Mouse (Mus musculus) cerebellum, postnatal 36 days (tissue): ENCODE results near the gene Stambp.

Experiments used
- DNase-seq, 2 experiments: peaks; one replicate each; pipeline ENCODE4 v3.0.0; 2021 to 2022; ENCODE audit warnings: mixed read lengths in 2 of 2

The Stambp gene

DNA sequence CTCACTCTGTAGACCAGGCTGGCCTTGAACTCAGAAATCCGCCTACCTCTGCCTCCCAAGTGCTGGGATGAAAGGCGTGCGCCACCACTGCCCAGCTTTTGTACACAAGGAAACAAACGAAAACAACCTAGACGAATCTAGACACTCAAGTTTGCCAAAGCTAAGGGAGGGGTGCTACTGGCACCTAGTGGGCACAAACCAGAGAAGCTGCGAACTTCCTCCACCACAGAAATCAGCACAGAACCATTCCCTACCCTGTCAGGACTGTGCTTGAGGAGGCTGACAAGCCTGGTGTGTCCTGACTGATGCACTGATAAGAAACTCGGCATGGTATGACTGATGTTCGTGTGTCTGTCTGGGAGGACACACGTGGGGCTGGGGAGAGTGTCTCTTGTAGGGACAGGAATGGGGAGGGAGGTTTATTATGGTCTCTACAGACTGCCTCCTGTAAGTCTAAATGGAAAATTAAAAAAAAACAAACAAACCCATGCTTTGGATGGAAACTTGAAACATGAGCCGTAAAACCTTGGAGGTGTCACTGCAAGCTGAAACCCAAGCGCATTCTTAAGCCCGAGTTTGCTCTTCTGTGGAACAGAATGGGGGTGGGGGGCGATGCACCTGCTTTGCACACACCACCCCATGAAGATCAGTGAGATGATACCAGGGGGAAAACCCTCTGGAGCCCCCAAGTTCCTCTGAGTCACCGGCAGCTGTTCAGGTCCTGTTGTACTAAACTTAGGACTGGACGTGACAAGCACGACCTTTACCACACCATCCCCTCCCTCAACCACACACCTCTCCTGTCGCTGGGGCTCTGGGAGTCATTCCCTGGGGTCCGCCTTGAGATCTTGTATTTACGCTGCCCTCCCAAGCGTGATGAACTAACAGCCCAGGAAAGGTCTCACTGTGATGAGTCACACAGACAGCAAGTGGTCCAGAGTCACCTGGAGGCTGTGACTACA is 3.3 kb downstream of the Stambp start:
- peak; percentile 23 to 25 for DNase-seq

DNA sequence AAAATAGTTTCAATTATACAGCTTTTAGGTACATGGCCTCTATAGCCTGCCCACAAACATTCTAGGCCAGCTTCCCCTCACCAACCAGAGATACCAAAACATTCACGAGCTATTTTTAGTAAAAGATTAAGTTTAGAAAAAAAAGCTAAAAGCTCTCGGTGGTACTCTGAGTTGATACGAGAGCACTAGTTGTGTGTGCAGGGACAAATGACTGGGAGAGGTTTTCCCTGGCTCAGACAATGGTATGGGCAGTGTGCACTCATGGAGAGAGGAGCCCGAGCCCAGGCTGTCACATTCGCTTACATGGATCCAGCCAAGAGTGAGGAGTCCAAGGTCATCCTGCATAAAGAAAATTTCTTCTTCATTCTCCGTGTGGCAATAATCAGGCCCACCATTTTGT is 16.6 kb downstream of the Stambp start:
- DNase-seq: no peak

DNA sequence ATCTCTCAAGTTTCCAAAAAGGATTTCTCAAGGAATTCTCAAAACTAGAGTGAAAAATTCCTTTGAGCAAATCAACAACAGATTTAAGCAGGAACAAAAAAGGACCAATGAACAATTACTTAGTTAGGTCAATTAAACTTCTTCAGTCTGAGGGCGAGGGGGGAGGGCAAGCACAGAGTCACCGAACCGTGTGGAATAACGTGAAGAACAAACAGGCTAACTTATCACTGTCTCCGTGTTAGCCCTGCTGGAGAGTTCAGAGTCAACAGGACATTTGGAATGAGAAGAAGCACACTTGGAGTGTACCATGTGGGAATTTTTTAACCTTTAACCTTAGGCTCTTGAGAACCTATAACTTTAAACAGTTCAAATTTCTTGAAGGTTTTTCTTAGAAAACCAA is 24.2 kb downstream of the Stambp start:
- DNase-seq: no peak

DNA sequence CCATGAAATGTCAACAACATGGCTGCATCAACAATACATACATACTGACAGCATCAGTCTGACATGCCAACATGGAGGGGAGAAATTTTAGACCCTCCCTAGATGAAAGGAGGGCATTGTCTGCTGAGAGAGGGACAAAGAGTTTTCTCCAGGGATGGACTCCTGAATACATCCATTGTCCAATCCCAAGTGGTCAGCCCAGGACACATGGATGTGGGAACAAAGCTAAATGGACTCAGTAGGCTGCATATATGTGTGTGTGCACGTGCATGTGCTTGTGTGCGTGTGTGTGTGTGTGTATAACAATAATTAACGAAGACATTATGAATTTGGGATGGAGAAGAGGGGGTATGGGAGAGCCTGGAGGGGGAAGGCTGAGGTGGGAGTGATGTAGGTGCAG is 26.8 kb downstream of the Stambp start:
- DNase-seq: no peak

DNA sequence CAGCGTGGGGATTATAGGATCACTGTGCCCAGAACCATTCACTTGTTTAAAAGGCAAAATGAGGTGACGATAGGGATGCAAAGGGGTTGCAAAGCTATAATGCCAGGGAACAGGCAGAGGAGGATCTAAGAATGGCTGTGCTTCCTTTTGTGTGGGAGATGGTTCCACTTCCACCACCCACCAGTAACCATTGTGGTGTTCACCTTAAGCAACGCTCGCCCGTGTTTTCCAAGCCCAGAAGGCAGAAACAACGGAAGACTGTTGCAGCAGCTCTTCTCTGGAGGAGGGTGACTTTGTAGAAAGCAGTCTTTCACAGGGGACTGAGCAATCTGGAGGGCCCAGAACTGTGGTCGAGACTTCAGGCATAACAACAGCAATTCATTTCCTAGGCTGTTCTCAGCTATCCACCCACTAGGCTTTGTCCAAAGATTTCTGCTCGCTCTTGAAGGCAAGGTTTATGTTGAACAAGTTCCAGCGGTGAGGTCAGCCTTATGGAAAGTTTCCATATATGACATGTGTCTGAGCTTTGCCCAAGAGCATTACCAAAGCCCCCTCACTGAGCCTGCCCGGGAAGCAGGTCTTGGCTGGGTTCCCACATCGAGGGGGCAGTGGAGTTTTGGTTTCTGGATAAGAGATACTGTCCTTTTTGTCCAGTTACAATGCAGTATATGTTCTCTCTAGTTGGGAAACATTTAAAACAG is 30.6 kb downstream of the Stambp start:
- DNase-seq: peak; percentile 59 to 60

DNA sequence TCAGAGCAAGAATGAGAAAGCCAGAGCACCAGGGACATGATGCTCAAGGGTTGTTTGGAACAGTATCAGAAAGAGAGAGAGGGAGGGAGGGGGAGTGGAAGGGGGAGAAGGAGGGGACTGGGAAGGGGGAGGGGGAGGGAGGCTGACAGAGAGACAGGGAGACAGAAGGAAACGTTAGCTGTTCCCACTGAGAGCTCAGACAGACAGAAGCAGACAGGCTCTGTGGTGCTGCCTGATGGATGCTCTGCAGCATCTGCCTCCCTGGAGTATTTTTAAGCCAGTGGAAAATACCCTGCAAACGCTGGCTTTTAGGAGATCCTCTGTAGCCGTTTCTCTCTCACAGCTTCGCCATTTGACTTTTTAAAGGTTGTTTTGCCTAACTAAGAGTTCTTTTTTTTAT is 32.5 kb downstream of the Stambp start:
- DNase-seq: no peak

DNA sequence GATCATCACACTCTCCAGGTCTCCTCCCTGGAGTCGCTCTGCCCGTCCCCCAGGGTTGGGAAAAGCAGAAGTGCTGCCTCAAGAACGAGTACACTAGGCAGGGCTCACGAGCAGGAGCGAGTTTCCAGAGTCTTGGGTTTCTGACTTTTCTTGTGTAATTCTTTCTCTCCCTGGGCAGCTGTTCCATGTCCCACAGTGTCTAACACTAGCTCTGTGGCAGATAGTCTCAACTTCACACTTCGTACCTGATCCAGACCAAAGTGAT is 35.8 kb downstream of the Stambp start:
- DNase-seq: no peak

DNA sequence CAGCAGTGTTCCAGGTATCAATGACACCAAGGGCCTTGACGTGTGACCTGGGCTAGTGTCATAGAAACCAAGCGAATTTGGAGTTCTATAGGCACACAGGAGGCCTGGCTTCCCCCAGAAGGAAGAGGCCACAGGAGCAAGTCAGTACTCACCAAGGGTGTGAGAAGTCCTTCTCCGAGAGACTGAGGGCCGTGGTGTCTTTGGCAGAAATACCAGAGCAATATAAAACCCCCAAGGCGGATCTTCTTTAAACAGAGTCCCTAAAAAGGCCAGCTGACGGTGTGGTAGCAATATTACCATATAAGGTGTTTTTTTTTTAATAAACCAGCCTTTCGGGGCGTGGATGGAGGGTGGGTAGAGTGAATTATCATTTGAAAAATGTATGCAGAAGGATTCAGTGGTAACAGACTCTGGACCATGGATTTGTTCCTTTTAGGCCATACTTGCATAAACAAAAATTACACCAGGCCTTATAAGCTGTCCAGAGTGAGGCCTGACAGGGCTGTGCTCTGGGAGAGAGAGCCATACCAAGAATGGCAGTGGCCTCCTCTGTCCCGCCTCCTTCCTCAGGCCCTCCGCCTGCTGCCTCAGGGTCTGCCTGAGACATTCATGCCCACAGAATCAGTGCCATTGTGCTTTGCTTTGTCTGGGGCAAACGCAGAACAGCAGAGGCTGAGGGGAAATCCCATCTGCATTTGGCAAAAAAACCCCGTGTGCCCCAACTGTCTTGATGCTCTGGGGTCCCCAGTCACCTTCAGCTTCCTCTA is 36.3 kb downstream of the Stambp start, which contains the start of gene Actg2:
Gene Actg2 (minus strand): TSS at position 238 of the 767 bp plus-strand sequence.
- DNase-seq: no peak

DNA sequence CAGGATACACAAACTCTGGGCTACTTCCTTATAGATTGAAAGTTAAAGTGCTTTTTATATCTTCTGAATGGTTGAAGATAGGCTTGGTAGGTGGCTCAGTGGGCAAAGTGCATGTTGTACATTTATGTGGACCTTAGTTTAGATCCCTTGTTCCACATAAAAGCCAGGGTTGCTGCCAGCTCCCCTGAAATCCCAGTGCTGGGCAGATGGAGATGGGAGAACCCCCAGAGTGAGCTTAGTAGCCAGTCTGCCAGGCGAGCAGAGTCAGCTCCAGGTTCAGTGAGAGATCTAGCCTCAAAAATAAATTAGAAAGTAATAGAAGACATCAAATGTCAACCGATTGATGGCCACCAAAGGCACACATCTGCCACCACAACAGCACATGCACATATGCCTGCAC is 39.9 kb downstream of the Stambp start:
- DNase-seq: peak; percentile 70 to 73

DNA sequence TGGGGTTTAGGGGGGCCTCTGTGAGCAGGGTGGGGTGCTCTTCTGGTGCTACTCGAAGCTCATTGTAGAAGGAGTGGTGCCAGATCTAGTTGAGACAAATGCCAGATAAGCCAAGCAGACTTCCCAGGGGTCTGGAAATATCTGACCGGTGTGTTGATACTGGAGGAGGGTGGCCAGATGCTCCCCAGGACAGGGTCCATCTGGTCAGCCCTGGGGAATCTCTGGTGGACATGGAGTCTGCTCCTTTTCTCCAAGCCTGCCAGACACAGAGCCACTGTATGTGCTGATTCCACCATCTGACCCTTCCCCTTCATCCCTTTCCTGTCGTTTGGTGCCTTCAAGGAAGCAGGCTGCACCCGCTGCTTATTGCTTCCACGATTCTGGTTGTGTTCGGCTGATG is 49.3 kb downstream of the Stambp start:
- DNase-seq: peak; percentile 34 to 38

DNA sequence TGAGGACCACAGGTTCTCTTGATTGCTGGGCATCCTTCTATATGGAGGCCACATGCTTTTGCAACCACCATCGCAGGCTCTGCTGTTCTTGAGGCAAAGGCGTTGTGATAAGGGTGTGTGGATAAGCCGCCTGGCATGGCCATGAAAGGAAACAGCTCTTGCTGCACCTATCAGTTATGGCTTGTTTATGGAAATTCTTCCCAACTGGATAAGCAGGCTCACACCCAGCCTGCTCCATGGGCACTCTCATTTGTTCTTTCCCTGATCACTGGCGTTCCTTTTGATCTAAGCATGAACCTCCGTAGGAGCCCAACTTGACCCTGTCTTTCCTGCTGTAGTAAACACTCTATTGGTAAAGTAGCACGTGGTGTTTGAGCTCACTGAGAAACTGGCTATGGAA is 50.7 kb downstream of the Stambp start:
- no peak for DNase-seq

DNA sequence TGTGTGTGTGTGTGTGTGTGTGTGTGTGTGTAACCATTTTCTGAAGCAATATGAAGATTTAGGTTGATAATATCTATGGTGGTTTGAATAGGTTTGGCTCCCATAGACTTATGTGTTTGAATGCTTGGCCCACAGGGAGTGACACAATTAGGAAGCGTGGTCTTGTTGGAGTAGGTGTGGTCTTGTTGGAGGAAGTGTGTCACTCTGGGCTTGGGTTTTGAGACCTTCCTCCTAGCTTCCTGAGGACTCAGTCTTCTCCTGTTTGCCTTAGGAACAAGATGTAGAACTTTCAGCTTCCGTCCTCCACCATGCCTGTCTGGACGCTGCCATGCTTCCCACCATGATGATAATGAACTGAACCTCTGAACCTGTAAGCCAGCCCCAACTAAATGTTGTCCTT is 53.9 kb downstream of the Stambp start:
- DNase-seq: no peak

DNA sequence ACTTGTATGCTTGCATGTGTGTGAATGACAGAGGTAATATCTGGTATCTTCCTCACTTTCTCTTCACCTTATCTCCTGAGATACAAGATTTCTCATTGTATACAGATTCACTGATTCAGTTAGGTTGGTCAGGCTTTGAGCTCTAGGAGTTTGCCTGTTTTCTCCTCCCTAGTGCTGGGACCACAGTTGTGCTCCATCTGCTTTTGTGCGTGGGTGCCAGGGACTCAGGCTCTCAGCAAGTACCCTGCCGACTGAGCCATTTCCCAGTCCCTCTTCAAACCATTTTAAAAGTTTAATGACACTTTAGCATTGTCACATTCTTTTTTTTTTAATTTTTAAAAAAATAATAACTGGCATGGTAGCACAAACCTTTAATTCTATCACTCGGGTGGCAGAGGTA is 57.4 kb downstream of the Stambp start:
- DNase-seq: peak in 1 of 2 experiments; percentile 20

DNA sequence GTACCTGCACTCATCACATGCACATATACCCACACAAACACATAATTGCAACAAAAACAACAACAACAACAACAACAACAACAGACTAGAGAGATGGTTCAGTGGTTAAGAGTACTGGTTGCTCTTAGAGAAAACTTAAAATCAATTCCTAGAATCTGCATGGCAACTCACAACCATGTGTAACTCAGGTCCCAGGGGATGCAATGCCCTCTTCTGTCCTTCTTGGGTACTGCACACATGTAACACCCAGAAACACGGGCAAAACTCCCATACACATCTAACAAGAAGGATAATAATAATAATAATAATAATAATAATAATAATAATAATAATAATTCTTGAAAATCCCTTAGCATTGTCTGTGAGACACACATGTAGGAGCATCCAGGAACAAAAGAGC is 60.0 kb downstream of the Stambp start:
- peak; percentile 60 to 77 for DNase-seq

DNA sequence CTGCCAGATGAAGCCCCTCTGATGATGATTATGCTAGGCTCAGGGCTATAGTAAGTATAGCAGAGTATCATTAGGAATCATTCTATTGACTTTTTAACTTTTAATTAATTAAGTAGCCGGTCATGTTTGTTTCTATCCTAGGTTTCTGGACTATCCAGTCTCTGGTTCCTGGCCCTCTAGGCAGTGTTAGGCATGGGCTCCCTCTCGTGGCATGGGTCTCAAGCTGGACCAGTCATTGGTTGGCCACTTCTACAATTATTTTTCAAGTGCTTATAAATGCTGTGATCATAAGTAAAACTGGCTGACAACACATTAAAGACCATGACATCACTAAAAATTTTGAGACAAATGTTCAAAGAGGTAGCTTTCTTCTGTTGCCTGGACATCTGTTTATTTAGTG is 62.3 kb downstream of the Stambp start:
- peak; percentile 46 for DNase-seq

DNA sequence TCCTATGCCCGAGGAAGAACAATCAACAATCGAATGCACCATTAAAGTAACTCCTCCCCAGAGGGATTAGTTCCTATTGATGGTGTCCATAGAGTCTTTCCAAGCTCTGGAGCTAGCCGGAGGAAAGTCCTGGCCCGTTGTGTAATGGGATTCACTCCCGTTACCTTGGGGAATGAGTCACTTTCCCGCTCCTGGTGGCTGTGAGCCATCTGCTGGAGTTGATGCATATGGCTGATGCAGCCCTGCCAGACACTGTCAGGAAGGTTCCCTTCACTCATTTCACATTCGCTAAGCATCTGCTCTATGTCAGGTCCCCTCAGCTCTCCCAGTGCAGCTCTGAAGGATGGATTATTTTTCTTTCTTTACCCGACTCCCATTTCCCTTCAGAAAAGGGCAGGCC is 63.1 kb downstream of the Stambp start:
- DNase-seq: peak; percentile 83 to 86

DNA sequence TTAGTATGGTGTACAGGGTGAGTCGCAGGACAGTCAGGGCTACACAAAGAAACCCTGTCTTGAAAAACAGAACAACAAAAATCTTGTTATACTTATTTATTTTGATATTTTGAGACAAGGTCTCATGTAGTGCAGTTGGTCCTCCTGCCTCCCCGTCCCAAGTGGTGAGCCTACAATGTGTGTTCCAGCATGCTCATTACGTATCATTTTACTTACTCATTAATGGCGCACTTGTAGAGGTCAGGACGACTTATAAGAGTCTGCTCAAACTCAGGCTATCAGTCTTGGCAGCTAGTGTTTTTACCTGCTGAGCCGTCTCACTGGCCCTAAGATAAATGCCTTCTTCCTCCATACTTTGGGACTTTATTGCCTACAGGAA is 65.4 kb downstream of the Stambp start:
- DNase-seq: no peak

DNA sequence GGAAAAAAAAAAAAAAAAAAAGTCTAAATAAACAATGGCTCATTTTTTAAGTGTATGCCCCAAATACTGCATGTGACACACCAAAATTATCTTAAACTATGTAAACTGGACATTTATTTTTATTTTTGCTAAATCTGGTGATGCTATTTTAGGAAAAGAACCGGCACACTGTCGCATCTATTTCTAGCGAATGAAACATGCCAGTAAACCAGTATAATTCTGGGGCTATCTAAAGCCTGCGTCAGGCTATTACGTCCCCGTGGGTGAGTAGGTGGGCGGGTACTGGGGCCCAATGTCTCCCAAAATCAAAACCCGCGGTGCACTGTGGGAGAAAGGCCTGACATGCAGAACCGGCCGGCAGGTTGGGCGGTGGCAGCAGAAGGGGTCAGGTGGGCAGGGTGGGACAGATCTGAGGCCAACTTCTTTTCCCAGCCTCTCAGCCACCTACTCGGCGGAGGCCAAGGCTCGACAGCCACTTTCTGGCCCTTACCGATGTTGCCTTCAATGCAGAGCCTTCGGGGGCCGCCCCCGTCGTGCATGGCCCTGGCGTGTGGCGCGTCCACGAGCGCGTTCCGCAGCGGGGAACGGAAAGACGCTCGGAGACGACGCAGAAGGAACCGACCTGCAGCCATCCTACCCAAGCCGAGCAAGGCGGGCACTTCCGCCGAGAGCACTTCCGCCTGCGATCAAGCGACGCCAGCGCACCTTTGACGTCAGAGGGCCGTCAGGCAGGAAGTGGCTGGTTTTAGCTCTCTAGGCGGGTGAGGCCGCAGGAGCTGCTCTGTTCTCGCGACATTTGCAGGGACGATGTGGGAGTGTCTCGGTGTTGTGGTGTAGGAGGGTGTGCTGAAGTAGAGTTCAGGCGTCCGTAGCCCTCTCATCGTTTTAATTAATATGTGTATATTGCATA is 66.0 kb downstream of the Stambp start, which contains the start of gene Dguok:
Gene Dguok (minus strand): TSS at position 712 of the 910 bp plus-strand sequence.
- DNase-seq: peak; percentile 96 to 97

DNA sequence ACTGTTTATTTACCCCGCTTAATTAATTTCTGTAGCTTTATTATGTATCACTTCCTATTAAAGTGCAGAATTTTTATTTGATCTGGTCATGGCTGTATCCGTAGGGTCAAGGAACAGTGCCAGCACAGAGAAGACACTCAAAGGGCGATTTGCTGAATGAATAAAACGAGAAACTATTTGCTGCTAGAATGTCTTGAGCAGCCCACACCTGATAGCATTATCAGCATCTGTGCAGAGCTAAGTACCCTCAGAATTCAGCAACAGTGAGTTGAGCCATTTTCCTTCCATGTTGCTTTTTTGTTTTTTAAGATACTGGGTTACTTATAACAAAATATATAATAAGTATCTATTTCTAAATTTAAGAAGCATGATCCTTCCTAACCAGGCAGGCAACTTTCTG is 67.0 kb downstream of the Stambp start:
- no peak for DNase-seq

DNA sequence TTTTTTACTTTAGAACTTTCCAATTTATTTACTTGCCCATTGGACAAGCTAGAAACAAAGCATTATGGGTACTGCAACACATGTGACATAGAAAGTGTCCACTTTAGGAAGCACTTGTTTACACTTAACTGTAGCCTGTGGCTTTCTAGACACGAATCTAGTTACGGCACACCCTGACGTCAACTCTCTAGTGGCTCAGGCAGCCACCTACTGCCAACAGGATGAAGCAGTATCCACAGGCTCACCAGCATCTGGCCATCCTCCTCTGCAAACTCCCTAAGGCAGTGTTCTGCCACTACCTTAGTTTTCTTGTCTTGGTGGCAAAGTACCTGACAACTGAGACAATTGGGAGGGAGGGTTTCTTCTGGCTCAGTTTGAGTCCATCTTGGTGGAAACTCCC is 69.2 kb downstream of the Stambp start:
- DNase-seq: no peak

DNA sequence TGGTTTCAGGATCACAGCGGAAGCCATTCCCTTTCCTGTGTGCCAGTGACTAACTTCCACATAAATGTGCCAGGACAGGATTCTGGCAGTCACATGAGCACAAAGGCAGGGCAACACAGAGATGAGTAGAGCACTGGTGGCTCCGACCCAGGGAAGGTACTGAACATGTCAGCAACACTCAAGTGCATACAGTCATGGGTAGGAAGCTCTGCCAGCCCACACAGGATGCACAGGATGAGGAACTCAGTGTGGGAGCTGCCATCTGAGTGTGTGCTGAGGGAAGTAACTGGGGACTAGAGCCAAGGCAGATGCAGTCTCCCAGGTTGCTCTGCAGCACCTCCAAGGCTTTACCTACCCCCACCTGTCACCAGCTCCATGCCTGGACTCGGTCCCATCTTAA is 69.9 kb downstream of the Stambp start:
- peak in 1 of 2 experiments; percentile 45 for DNase-seq
